Mouse (Mus musculus) heart, postnatal 0 days (tissue): ENCODE data around the gene Trim66. TPM values are rescaled to one million over a fixed set of nuclear protein-coding genes. Genes with fewer than 3 reads are reported as not detected.
A peak's percentile ranks its signal among the peaks of the same experiment; 100 is the strongest.

Experiments
- ATAC-seq: fragments of 200-750 bp; cut with Nextera tagmentation; 2 replicates; pipeline ENCODE4 v1.8.0; 2017; ENCODE audit warnings: low read depth, moderate number of reproducible peaks, moderate library complexity; ENCODE audit not compliant: insufficient read depth
- DNase-seq: peaks from one replicate; pipeline ENCODE4 v3.0.0-alpha.2; 2016; ENCODE audit warnings: low spot score
- H3K27ac ChIP-seq: fragments of 300-500 bp; sonication (generic); 2 replicates; pipeline ENCODE4 v1.5.1; 2014; ENCODE audit warnings: low read depth, mild to moderate bottlenecking
- H3K27me3 ChIP-seq: fragments of 300-500 bp; sonication (generic); 2 replicates; pipeline ENCODE4 v1.6.1; 2014; ENCODE audit warnings: low read length, mixed read lengths; ENCODE audit not compliant: control insufficient read depth, insufficient read depth
- H3K36me3 ChIP-seq: fragments of 300-500 bp; sonication (generic); replicated peaks from 2 replicates; pipeline ENCODE4 v1.6.1; 2014; ENCODE audit warnings: low read length, mixed read lengths; ENCODE audit not compliant: control insufficient read depth, insufficient read depth
- H3K4me1 ChIP-seq: fragments of 300-500 bp; sonication (generic); 2 replicates; pipeline ENCODE4 v1.6.1; 2014; ENCODE audit warnings: antibody characterized with exemption; ENCODE audit not compliant: control insufficient read depth, insufficient read depth
- H3K4me2 ChIP-seq: fragments of 300-500 bp; sonication (generic); 2 replicates; pipeline ENCODE4 v1.6.1; 2014; ENCODE audit warnings: low read depth, mild to moderate bottlenecking, low read length, moderate library complexity
- H3K4me3 ChIP-seq: fragments of 300-500 bp; sonication (generic); 2 replicates; pipeline ENCODE4 v1.5.1; 2014; ENCODE audit warnings: low read depth, low read length
- H3K9ac ChIP-seq: fragments of 300-500 bp; sonication (generic); replicated peaks from 2 replicates; pipeline ENCODE4 v1.6.1; 2014; ENCODE audit warnings: low read depth, low read length, mixed read lengths
- H3K9me3 ChIP-seq: fragments of 300-500 bp; sonication (generic); replicated peaks from 2 replicates; pipeline ENCODE4 v1.6.1; 2016; ENCODE audit warnings: low read length; ENCODE audit not compliant: control insufficient read depth
- CTCF ChIP-seq: IDR thresholded peaks from 2 replicates; pipeline ENCODE4 v1.5.1; 2016; ENCODE audit warnings: antibody characterized with exemption, control low read depth, low read depth
- EP300 ChIP-seq: IDR thresholded peaks from 2 replicates; pipeline ENCODE4 v1.6.1; 2016; ENCODE audit warnings: antibody characterized with exemption, low read depth
- WGBS: fragments of 180-500 bp; shearing (Covaris S2); extraction: QIAGEN DNeasy Blood & Tissue Kit; methylation state at CpG from one replicate; pipeline ENCODE4 v1.1.7; 2014; 5-methylcytosine and 5-hydroxymethylcytosine counted together
- polyA plus RNA-seq: library from polyadenylated mRNA; unstranded; fragments of >200 nt; fragmentation: Nextera tagmentation; extraction: Ambion mirVana; gene quantifications from 2 replicates; pipeline ENCODE4 v1.2.1, GENCODE M21; 2015
- total RNA-seq: library from RNA; depleted of rRNA; stranded (reverse); fragments of >200 nt; gene quantifications from 2 replicates; pipeline ENCODE4 v1.2.3, GENCODE M21; 2014; ENCODE audit warnings: low replicate concordance

Trim66 gene
- total and polyA plus RNA-seq, 2 experiments from 2014 or later = not detected

- H3K4me2 ChIP-seq = no peak overlapping the region
- no peak for DNase-seq
- no peak overlapping the region for H3K9ac ChIP-seq
- H3K4me3 ChIP-seq = no peak overlapping the region
- peaks cover 80% of the 10 kb centered on the region for H3K36me3 ChIP-seq
- no peaks in the 10 kb centered on the region for H3K27me3 ChIP-seq
- TF ChIP-seq EP300 (no peak), CTCF (no peak)
- 89% methylated on average over 4 of the region's 4 CpGs for WGBS
- peaks cover 13% of the 10 kb centered on the region for H3K4me1 ChIP-seq
- no peak for ATAC-seq
- H3K27ac ChIP-seq = no peak overlapping the region
- no peaks in the 10 kb centered on the region for H3K9me3 ChIP-seq
Observed at GRCm38 (mm10) chr7:109533129-109533528, 25.2 kb upstream of the Trim66 start.

- peaks cover 13% of the 10 kb centered on the region for H3K4me1 ChIP-seq
- no peak overlapping the region for H3K4me3 ChIP-seq
- WGBS = 50% methylated on average over 3 of the region's 3 CpGs
- no peak for TF ChIP-seq CTCF
- no peak for TF ChIP-seq EP300
- DNase-seq (no peak), ATAC-seq (no peak)
- no peak overlapping the region for H3K4me2 ChIP-seq
- H3K36me3 ChIP-seq = peaks cover 79% of the 10 kb centered on the region
- H3K9me3 ChIP-seq = no peaks in the 10 kb centered on the region
- H3K9ac ChIP-seq = no peak overlapping the region
- H3K27ac ChIP-seq = no peak overlapping the region
- H3K27me3 ChIP-seq = no peaks in the 10 kb centered on the region
Observed at GRCm38 (mm10) chr7:109532691-109533090, 24.8 kb upstream of the Trim66 start.

- TF ChIP-seq EP300 (no peak), CTCF (no peak)
- ATAC-seq (0 out of 2 replicates have a peak, but pooled peaks have one; percentile 22), DNase-seq (no peak)
- Histone ChIP-seq H3K27me3 (no peaks in the 10 kb centered on the region), H3K36me3 (peaks cover 80% of the 10 kb centered on the region), H3K27ac (peak overlapping the region; percentile 16; the same call in 1 of the 2 replicates), H3K9me3 (no peaks in the 10 kb centered on the region), H3K4me2 (no peak overlapping the region), H3K4me3 (no peak overlapping the region), H3K9ac (no peak overlapping the region), H3K4me1 (peaks cover 2% of the 10 kb centered on the region; the same call in 1 of the 2 replicates)
- 56% methylated on average over 5 of the region's 5 CpGs for WGBS
Observed at GRCm38 (mm10) chr7:109531501-109531900, 23.6 kb upstream of the Trim66 start.

GRCm38 (mm10) chr7:109529741-109530140 is 21.8 kb upstream of the Trim66 start:
- Histone ChIP-seq H3K9ac (no peak overlapping the region), H3K4me1 (no peaks in the 10 kb centered on the region), H3K36me3 (peaks cover 84% of the 10 kb centered on the region), H3K4me3 (no peak overlapping the region), H3K9me3 (no peaks in the 10 kb centered on the region), H3K27me3 (no peaks in the 10 kb centered on the region), H3K4me2 (no peak overlapping the region), H3K27ac (no peak overlapping the region)
- TF ChIP-seq CTCF = no peak
- TF ChIP-seq EP300 = no peak
- no peak for ATAC-seq
- 79% methylated on average over 2 of the region's 2 CpGs for WGBS
- no peak for DNase-seq

DNA sequence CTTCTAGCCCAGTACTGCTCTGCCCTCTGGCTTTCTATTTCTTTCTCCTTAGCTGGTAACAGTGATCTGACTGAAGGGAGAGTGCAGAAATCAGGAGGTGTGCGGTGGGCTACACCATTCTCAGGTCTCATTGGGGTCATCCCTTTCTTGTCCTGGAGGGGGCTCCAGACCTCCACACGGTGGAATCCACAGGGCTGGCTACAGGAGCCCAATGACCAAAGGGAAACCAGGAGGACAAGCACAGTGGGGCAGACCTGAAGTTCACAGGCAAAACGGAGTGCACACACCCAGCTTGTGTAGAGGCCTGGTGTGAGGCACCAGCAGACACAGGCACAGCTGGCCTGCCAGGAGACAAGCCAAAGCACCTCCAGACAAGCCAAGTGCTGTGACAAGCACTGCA is 20.4 kb upstream of the Trim66 start:
- Histone ChIP-seq H3K27me3 (no peaks in the 10 kb centered on the region), H3K27ac (no peak overlapping the region), H3K36me3 (peaks cover 84% of the 10 kb centered on the region), H3K4me1 (no peaks in the 10 kb centered on the region), H3K9me3 (no peaks in the 10 kb centered on the region), H3K4me3 (no peak overlapping the region), H3K4me2 (no peak overlapping the region), H3K9ac (no peak overlapping the region)
- 22% methylated on average over 3 of the region's 3 CpGs for WGBS
- no peak for TF ChIP-seq EP300
- TF ChIP-seq CTCF = peak; percentile 83
- DNase-seq (peak; percentile 65), ATAC-seq (peak; percentile 79)

DNA sequence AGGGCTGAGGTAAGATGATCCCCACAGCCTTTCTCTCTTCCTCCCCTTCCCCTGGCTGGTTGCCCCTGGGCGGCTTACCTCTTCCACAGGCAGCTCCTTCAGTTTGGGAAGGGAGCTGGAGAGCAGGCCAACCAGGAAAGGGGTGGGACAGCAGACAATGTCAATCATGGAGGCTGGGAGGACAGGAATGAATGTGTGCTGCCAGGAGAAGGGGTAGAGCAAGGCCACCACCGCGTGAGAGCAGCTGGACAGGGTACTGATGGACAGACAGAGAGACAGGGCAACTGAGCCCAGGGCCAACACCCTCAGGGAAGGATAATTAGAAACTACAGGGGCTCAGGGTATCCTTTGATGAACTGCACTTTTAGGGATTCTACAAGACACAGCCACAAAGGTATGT is 19.6 kb upstream of the Trim66 start:
- H3K4me2 ChIP-seq = no peak overlapping the region
- no peak overlapping the region for H3K27ac ChIP-seq
- H3K9ac ChIP-seq = no peak overlapping the region
- DNase-seq (no peak), ATAC-seq (no peak)
- 69% methylated on average over 3 of the region's 3 CpGs for WGBS
- H3K9me3 ChIP-seq = no peaks in the 10 kb centered on the region
- H3K4me1 ChIP-seq = no peaks in the 10 kb centered on the region
- peaks cover 87% of the 10 kb centered on the region for H3K36me3 ChIP-seq
- no peak for TF ChIP-seq CTCF
- TF ChIP-seq EP300 = no peak
- H3K4me3 ChIP-seq = no peak overlapping the region
- H3K27me3 ChIP-seq = no peaks in the 10 kb centered on the region
